Mouse (Mus musculus) hindbrain, postnatal 0 days (tissue): Measurements from ENCODE around the gene Tmem219. TPM values are rescaled to one million over a fixed set of nuclear protein-coding genes. Genes with fewer than 3 reads are reported as not detected.
A peak's percentile ranks its signal among the peaks of the same experiment; 100 is the strongest.

Source experiments
- ATAC-seq: fragments of 200-750 bp; cut with Nextera tagmentation; 2 replicates; pipeline ENCODE4 v1.8.0; 2017; ENCODE audit warnings: mild to moderate bottlenecking, moderate TSS enrichment, moderate library complexity
- DNase-seq: peaks from one replicate; pipeline ENCODE4 v3.0.0-alpha.2; 2015; ENCODE audit warnings: low spot score
- H3K27ac ChIP-seq: fragments of 300-500 bp; sonication (generic); 2 replicates; pipeline ENCODE4 v1.5.1; 2014; ENCODE audit warnings: mild to moderate bottlenecking
- H3K27me3 ChIP-seq: fragments of 300-500 bp; sonication (generic); 2 replicates; pipeline ENCODE4 v1.6.1; 2014; ENCODE audit warnings: low read length, mixed read lengths; ENCODE audit not compliant: insufficient read depth
- H3K36me3 ChIP-seq: fragments of 300-500 bp; sonication (generic); 2 replicates; pipeline ENCODE4 v1.6.1; 2014; ENCODE audit warnings: low read length, mixed read lengths; ENCODE audit not compliant: insufficient read depth
- H3K4me1 ChIP-seq: fragments of 300-500 bp; sonication (generic); 2 replicates; pipeline ENCODE4 v1.6.1; 2014; ENCODE audit warnings: antibody characterized with exemption, low read length, mixed read lengths; ENCODE audit not compliant: insufficient read depth
- H3K4me2 ChIP-seq: fragments of 300-500 bp; sonication (generic); 2 replicates; pipeline ENCODE4 v1.6.1; 2014; ENCODE audit warnings: low read depth, mild to moderate bottlenecking, low read length, moderate library complexity, mixed read lengths
- H3K4me3 ChIP-seq: fragments of 300-500 bp; sonication (generic); 2 replicates; pipeline ENCODE4 v1.5.1; 2014; ENCODE audit warnings: low read length
- H3K9ac ChIP-seq: fragments of 300-500 bp; sonication (generic); replicated peaks from 2 replicates; pipeline ENCODE4 v1.6.1; 2014; ENCODE audit warnings: mild to moderate bottlenecking, low read length, moderate library complexity, mixed read lengths
- H3K9me3 ChIP-seq: fragments of 300-500 bp; sonication (generic); 2 replicates; pipeline ENCODE4 v1.6.1; 2016; ENCODE audit warnings: low read length, mixed read lengths
- CTCF ChIP-seq: IDR thresholded peaks from 2 replicates; pipeline ENCODE4 v1.5.1; 2016; ENCODE audit warnings: antibody characterized with exemption, control low read depth, low read depth
- WGBS: fragments of 180-500 bp; shearing (Covaris S2); extraction: QIAGEN DNeasy Blood & Tissue Kit; methylation state at CpG from one replicate; pipeline ENCODE4 v1.1.7; 2014; 5-methylcytosine and 5-hydroxymethylcytosine counted together
- polyA plus RNA-seq: library from polyadenylated mRNA; unstranded; fragments of >200 nt; fragmentation: Nextera tagmentation; extraction: Ambion mirVana; gene quantifications from 2 replicates; pipeline ENCODE4 v1.2.1, GENCODE M21; 2015
- total RNA-seq: library from RNA; depleted of rRNA; stranded (reverse); fragments of >200 nt; gene quantifications from 2 replicates; pipeline ENCODE4 v1.2.3, GENCODE M21; 2014

Tmem219 gene
- total and polyA plus RNA-seq, 2 experiments from 2014 or later: 39.1 to 47.0 TPM

- Histone ChIP-seq H3K9me3 (no peaks in the 10 kb centered on the region), H3K9ac (peak overlapping the region; percentile 56), H3K36me3 (peaks cover 4% of the 10 kb centered on the region), H3K4me1 (peaks cover 14% of the 10 kb centered on the region), H3K4me2 (peak overlapping the region; percentile 88), H3K4me3 (peak overlapping the region; percentile 52), H3K27ac (peak overlapping the region; percentile 87), H3K27me3 (no peaks in the 10 kb centered on the region)
- ATAC-seq (no peak), DNase-seq (no peak)
- WGBS: 78% methylated on average over 10 of the region's 10 CpGs
- TF ChIP-seq CTCF: no peak
Measured at GRCm38 (mm10) chr7:126948626-126949025, 25.9 kb upstream of the Tmem219 start.

GRCm38 (mm10) chr7:126946530-126946929 is 23.8 kb upstream of the Tmem219 start:
- ATAC-seq: no peak
- Histone ChIP-seq H3K4me3 (no peak overlapping the region), H3K9ac (no peak overlapping the region), H3K4me1 (peaks cover 8% of the 10 kb centered on the region), H3K4me2 (no peak overlapping the region), H3K27me3 (no peaks in the 10 kb centered on the region), H3K27ac (no peak overlapping the region), H3K9me3 (no peaks in the 10 kb centered on the region), H3K36me3 (peaks cover 10% of the 10 kb centered on the region)
- TF ChIP-seq CTCF: peak; percentile 75
- DNase-seq: peak; percentile 58
- WGBS: 33% methylated on average over 3 of the region's 3 CpGs

GRCm38 (mm10) chr7:126941801-126942200 is 19.1 kb upstream of the Tmem219 start:
- DNase-seq (no peak), ATAC-seq (no peak)
- Histone ChIP-seq H3K27ac (no peak overlapping the region), H3K4me3 (no peak overlapping the region), H3K9ac (no peak overlapping the region), H3K9me3 (no peaks in the 10 kb centered on the region), H3K4me1 (no peaks in the 10 kb centered on the region), H3K4me2 (no peak overlapping the region), H3K36me3 (peaks cover 11% of the 10 kb centered on the region), H3K27me3 (no peaks in the 10 kb centered on the region)
- no peak for TF ChIP-seq CTCF
- WGBS: 58% methylated on average over 5 of the region's 5 CpGs

- no peak for ATAC-seq
- Histone ChIP-seq H3K27ac (no peak overlapping the region), H3K9me3 (no peaks in the 10 kb centered on the region), H3K4me1 (no peaks in the 10 kb centered on the region), H3K4me2 (no peak overlapping the region), H3K9ac (no peak overlapping the region), H3K4me3 (no peak overlapping the region), H3K36me3 (peaks cover 16% of the 10 kb centered on the region), H3K27me3 (no peaks in the 10 kb centered on the region)
- TF ChIP-seq CTCF: no peak
- no peak for DNase-seq
- 50% methylated on average over 6 of the region's 6 CpGs for WGBS
Measured at GRCm38 (mm10) chr7:126941171-126941570, 18.5 kb upstream of the Tmem219 start.

- Histone ChIP-seq H3K9me3 (no peaks in the 10 kb centered on the region), H3K36me3 (peaks cover 14% of the 10 kb centered on the region; the same call in 1 of the 2 replicates), H3K27me3 (no peaks in the 10 kb centered on the region), H3K9ac (no peak overlapping the region), H3K4me3 (no peak overlapping the region), H3K27ac (no peak overlapping the region), H3K4me2 (no peak overlapping the region), H3K4me1 (0 out of 2 replicates have a peak, but pooled peaks cover 6% of the 10 kb centered on the region)
- ATAC-seq: no peak
- 88% methylated on average over 2 of the region's 2 CpGs for WGBS
- DNase-seq: no peak
- TF ChIP-seq CTCF: no peak
Measured at GRCm38 (mm10) chr7:126932652-126933051, 9.9 kb upstream of the Tmem219 start.

- Histone ChIP-seq H3K4me3 (peak overlapping the region; percentile 68), H3K9me3 (no peaks in the 10 kb centered on the region), H3K9ac (peak overlapping the region; percentile 68), H3K27ac (peak overlapping the region; percentile 79), H3K36me3 (peaks cover 4% of the 10 kb centered on the region; the same call in 1 of the 2 replicates), H3K4me2 (peak overlapping the region; percentile 98), H3K27me3 (no peaks in the 10 kb centered on the region), H3K4me1 (0 out of 2 replicates have a peak, but pooled peaks cover 6% of the 10 kb centered on the region)
- DNase-seq (no peak), ATAC-seq (peak; percentile 82)
- under 1% methylated on average over 27 of the region's 27 CpGs for WGBS
- no peak for TF ChIP-seq CTCF
Measured at GRCm38 (mm10) chr7:126929046-126929445, 6.3 kb upstream of the Tmem219 start.

- H3K4me3 ChIP-seq: peak within 1 kb of the TSS; percentile 68
- no peaks in the 10 kb centered on the region for H3K9me3 ChIP-seq
- H3K4me2 ChIP-seq: peak within 1 kb of the TSS; percentile 98
- 3% methylated on average over 56 of the region's 56 CpGs for WGBS
- DNase-seq (peak; percentile 96), ATAC-seq (peak; percentile 98)
- TF ChIP-seq CTCF: no peak
- H3K4me1 ChIP-seq: 0 out of 2 replicates have a peak, but pooled peaks cover 6% of the 10 kb centered on the region
- H3K9ac ChIP-seq: peak within 1 kb of the TSS; percentile 68
- H3K27me3 ChIP-seq: no peaks in the 10 kb centered on the region
- H3K36me3 ChIP-seq: peaks cover 3% of the 10 kb centered on the region; the same call in 1 of the 2 replicates
- peak within 1 kb of the TSS; percentile 79 for H3K27ac ChIP-seq
Measured at GRCm38 (mm10) chr7:126928384-126929037, 5.8 kb upstream of the Tmem219 start, which contains the start of gene Kctd13. Kctd13 (plus strand) TSS chr7:126928879.
